Mouse (Mus musculus) heart, embryonic 13.5 days (tissue): ENCODE data around the gene Vstm4. TPM values are rescaled to one million over a fixed set of nuclear protein-coding genes. Genes with fewer than 3 reads are reported as not detected.

Experiments used
- ATAC-seq: fragments of 200-750 bp; cut with Nextera tagmentation; 2 replicates; pipeline ENCODE4 v1.8.0; 2017; ENCODE audit warnings: moderate TSS enrichment; ENCODE audit not compliant: insufficient number of reproducible peaks, low FRiP score, low TSS enrichment; ENCODE audit errors: extremely low read depth
- H3K27ac ChIP-seq: fragments of 300-500 bp; sonication (generic); replicated peaks from 2 replicates; pipeline ENCODE4 v1.5.1; 2015; ENCODE audit warnings: moderate library complexity, mild to moderate bottlenecking, inconsistent platforms
- H3K27me3 ChIP-seq: fragments of 300-500 bp; sonication (generic); replicated peaks from 2 replicates; pipeline ENCODE4 v1.6.1; 2015; ENCODE audit warnings: mild to moderate bottlenecking, inconsistent platforms
- H3K36me3 ChIP-seq: fragments of 300-500 bp; sonication (generic); 2 replicates; pipeline ENCODE4 v1.6.1; 2015; ENCODE audit warnings: mild to moderate bottlenecking, inconsistent platforms
- H3K4me1 ChIP-seq: fragments of 300-500 bp; sonication (generic); 2 replicates; pipeline ENCODE4 v1.6.1; 2015; ENCODE audit warnings: inconsistent platforms
- H3K4me2 ChIP-seq: fragments of 300-500 bp; sonication (generic); 2 replicates; pipeline ENCODE4 v1.6.1; 2015; ENCODE audit warnings: inconsistent platforms, mild to moderate bottlenecking, moderate library complexity
- H3K4me3 ChIP-seq: fragments of 300-500 bp; sonication (generic); 2 replicates; pipeline ENCODE4 v1.5.1; 2015; ENCODE audit warnings: moderate library complexity, mild to moderate bottlenecking, inconsistent platforms
- H3K9ac ChIP-seq: fragments of 300-500 bp; sonication (generic); 2 replicates; pipeline ENCODE4 v1.6.1; 2015; ENCODE audit warnings: inconsistent platforms, mild to moderate bottlenecking, moderate library complexity
- H3K9me3 ChIP-seq: fragments of 300-500 bp; sonication (generic); 2 replicates; pipeline ENCODE4 v1.6.1; 2016; ENCODE audit warnings: inconsistent platforms
- WGBS: fragments of 180-500 bp; shearing (Covaris S2); methylation state at CpG from one replicate; pipeline ENCODE4 v1.1.7; 2015; ENCODE audit warnings: mixed read lengths; 5-methylcytosine and 5-hydroxymethylcytosine counted together
- polyA plus RNA-seq: library from polyadenylated mRNA; unstranded; fragments of >200 nt; fragmentation: Nextera tagmentation; extraction: Ambion mirVana; gene quantifications from 2 replicates; pipeline ENCODE4 v1.2.1, GENCODE M21; 2015

The Vstm4 gene
- polyA plus RNA-seq: 15.8 and 16.1 TPM in 2 replicates

- Histone ChIP-seq H3K27ac (peak within 1 kb of the TSS; percentile 68), H3K4me1 (peaks cover 51% of the 10 kb centered on the region), H3K4me2 (peak within 1 kb of the TSS; percentile 81), H3K9ac (peak within 1 kb of the TSS; percentile 88), H3K4me3 (peak within 1 kb of the TSS; percentile 71), H3K9me3 (no peaks in the 10 kb centered on the region), H3K36me3 (no peaks in the 10 kb centered on the region), H3K27me3 (peaks cover 6% of the 10 kb centered on the region; the same call in 1 of the 2 replicates)
- ATAC-seq: peak; percentile 22; the same call in 1 of the 2 replicates
- under 1% methylated on average over 67 of the region's 68 CpGs for WGBS
These were observed at the start of gene Vstm4 for GRCm38 (mm10) chr14:32856681-32857328. Gene Vstm4, plus strand, starts transcription at chr14:32856756.

DNA sequence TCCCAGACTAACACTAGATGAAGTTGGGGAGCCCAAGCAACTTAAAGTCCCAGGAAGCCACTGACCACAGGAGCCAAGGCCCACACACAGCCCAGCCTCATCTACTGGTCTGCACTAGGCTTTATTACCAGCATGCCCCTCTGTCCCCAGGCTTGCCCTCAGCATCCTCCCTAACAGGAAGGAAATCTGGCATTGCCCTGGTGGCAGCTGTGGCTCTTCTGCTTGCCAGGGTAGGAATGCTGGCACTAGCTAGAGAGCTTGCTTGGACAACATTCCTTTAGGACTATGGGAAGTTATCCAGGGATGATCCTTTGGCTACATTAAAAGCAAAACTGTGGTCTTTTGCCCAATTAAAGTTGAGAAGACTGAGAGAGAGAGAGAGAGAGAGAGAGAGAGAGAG lies 46.4 kb upstream of the Vstm4 start:
- no peaks in the 10 kb centered on the region for H3K9me3 ChIP-seq

GRCm38 (mm10) chr14:32812429-32812828 lies 44.1 kb upstream of the Vstm4 start:
- Histone ChIP-seq H3K4me2 (no peak overlapping the region), H3K9me3 (no peaks in the 10 kb centered on the region), H3K36me3 (no peaks in the 10 kb centered on the region), H3K27me3 (no peaks in the 10 kb centered on the region; the same call in 1 of the 2 replicates), H3K27ac (no peak overlapping the region), H3K4me3 (no peak overlapping the region), H3K4me1 (peaks cover 27% of the 10 kb centered on the region), H3K9ac (no peak overlapping the region)
- 68% methylated on average over 6 of the region's 6 CpGs for WGBS
- ATAC-seq: no peak

More for the DNA sequence above, 46.4 kb upstream of the Vstm4 start:
- ATAC-seq: no peak
- Histone ChIP-seq H3K4me1 (peaks cover 9% of the 10 kb centered on the region), H3K9ac (no peak overlapping the region), H3K36me3 (no peaks in the 10 kb centered on the region), H3K27ac (no peak overlapping the region), H3K27me3 (peaks cover 2% of the 10 kb centered on the region; the same call in 1 of the 2 replicates), H3K4me2 (no peak overlapping the region), H3K4me3 (no peak overlapping the region)

GRCm38 (mm10) chr14:32814961-32815360 lies 41.6 kb upstream of the Vstm4 start:
- no peak for ATAC-seq
- Histone ChIP-seq H3K9me3 (no peaks in the 10 kb centered on the region), H3K9ac (no peak overlapping the region), H3K4me1 (peaks cover 50% of the 10 kb centered on the region), H3K4me3 (no peak overlapping the region), H3K36me3 (no peaks in the 10 kb centered on the region), H3K27ac (no peak overlapping the region), H3K4me2 (no peak overlapping the region), H3K27me3 (no peaks in the 10 kb centered on the region)
- 41% methylated on average over 4 of the region's 4 CpGs for WGBS

DNA sequence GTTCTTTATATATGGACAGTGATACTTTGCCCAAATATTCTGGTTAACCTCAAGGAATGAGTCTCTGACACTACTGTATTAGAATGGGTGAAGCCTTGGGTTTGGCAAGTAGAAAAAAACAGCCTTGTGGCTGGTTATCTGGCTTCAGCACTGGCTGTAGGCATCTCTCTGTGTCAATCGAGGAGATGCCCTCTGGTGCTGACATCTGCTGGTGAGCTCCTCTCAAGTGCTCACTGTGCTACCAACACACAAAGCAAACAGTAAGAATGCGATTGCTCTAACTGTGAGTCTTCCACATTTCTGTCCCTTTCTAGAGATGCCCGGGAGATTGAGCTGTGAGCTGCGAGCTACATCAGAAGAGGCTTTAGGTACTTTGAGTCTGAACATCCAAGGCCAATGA lies 40.0 kb upstream of the Vstm4 start:
- 61% methylated on average over 4 of the region's 4 CpGs for WGBS
- ATAC-seq: no peak
- no peaks in the 10 kb centered on the region for H3K27me3 ChIP-seq

DNA sequence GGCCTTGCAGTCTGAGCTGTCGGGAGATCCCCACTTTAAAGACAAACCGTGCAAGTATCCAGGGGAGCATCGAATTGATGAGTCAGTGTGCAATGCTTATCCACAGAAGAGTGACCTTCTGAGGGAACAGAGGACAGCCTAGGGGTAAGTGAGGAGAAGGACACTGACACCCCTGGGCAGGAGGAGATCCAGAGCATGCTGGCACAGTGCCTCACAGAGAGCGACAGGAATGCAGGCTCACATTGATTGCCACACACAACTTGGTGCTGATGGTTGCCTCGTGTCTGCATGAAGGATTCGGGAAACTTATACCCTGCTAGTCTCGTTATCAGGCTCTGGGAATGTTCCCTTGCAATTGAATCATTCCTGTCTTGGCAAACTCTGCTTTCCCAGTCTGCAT lies 39.3 kb upstream of the Vstm4 start:
- 21% methylated on average over 7 of the region's 7 CpGs for WGBS
- Histone ChIP-seq H3K9me3 (no peaks in the 10 kb centered on the region), H3K27ac (peak overlapping the region; percentile 46), H3K4me2 (peak overlapping the region; percentile 33), H3K4me3 (no peak overlapping the region), H3K36me3 (no peaks in the 10 kb centered on the region), H3K27me3 (no peaks in the 10 kb centered on the region), H3K4me1 (peaks cover 50% of the 10 kb centered on the region), H3K9ac (no peak overlapping the region)
- peak; percentile 60 for ATAC-seq

More for the DNA sequence above, 40.0 kb upstream of the Vstm4 start:
- H3K4me3 ChIP-seq: no peak overlapping the region
- peaks cover 50% of the 10 kb centered on the region for H3K4me1 ChIP-seq
- H3K9me3 ChIP-seq: no peaks in the 10 kb centered on the region
- peak overlapping the region; percentile 46 for H3K27ac ChIP-seq
- no peaks in the 10 kb centered on the region for H3K36me3 ChIP-seq
- no peak overlapping the region for H3K9ac ChIP-seq
- H3K4me2 ChIP-seq: no peak overlapping the region

GRCm38 (mm10) chr14:32819297-32819696 lies 37.3 kb upstream of the Vstm4 start:
- Histone ChIP-seq H3K4me3 (no peak overlapping the region), H3K4me1 (peaks cover 57% of the 10 kb centered on the region), H3K27me3 (no peaks in the 10 kb centered on the region), H3K36me3 (no peaks in the 10 kb centered on the region), H3K9me3 (no peaks in the 10 kb centered on the region), H3K4me2 (no peak overlapping the region), H3K27ac (no peak overlapping the region), H3K9ac (no peak overlapping the region)
- WGBS: 52% methylated on average over 1 of the region's 1 CpGs
- no peak for ATAC-seq

DNA sequence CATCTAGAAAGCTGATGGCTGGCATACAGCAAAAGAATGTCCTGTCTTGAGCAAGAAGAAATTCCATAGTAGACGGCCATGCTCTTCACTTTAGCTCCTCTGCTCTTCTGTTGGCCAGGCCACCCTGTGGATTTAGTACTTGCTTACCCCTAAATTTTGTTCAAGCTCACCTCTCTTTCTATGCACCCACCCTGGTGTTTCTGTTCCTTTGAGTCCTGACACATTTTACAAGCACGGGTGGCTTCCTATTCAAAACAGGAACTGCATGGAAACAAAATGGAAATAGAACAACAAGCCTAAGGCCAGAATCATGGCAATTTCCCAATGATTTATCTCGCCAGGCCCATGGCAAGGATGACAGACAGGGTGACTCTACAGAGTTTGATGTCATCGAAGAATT lies 33.7 kb upstream of the Vstm4 start:
- Histone ChIP-seq H3K36me3 (no peaks in the 10 kb centered on the region), H3K27ac (no peak overlapping the region), H3K4me1 (peaks cover 49% of the 10 kb centered on the region), H3K9me3 (no peaks in the 10 kb centered on the region), H3K4me2 (no peak overlapping the region), H3K4me3 (no peak overlapping the region), H3K27me3 (no peaks in the 10 kb centered on the region), H3K9ac (no peak overlapping the region)
- no peak for ATAC-seq
- WGBS: 72% methylated on average over 4 of the region's 4 CpGs

DNA sequence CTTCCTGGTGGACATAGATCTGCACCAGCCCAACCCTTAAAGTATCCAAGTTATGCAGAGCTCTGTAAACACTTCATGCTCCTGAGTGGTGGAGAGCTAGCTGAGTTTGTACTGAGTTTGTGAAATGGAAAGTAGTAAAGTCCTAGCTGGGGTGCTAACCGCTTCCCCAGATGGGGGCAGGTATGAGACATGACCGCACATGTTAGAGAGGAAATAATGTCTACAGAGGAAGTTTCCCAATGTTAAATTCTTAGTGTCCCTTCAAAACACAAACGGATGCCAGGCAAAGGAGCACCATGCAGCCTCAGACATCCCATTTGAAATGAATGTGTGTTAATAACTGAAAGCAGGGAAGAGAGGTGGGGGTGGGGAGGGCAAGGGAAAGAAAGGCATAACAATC lies 32.7 kb upstream of the Vstm4 start:
- H3K9ac ChIP-seq: no peak overlapping the region
- peaks cover 47% of the 10 kb centered on the region for H3K4me1 ChIP-seq
- H3K36me3 ChIP-seq: no peaks in the 10 kb centered on the region
- H3K4me3 ChIP-seq: no peak overlapping the region
- H3K9me3 ChIP-seq: no peaks in the 10 kb centered on the region
- H3K27me3 ChIP-seq: no peaks in the 10 kb centered on the region
- no peak for ATAC-seq
- 79% methylated on average over 3 of the region's 3 CpGs for WGBS
- no peak overlapping the region for H3K27ac ChIP-seq
- H3K4me2 ChIP-seq: no peak overlapping the region

- Histone ChIP-seq H3K4me3 (no peak overlapping the region), H3K4me1 (peaks cover 41% of the 10 kb centered on the region), H3K4me2 (no peak overlapping the region), H3K36me3 (no peaks in the 10 kb centered on the region), H3K9me3 (no peaks in the 10 kb centered on the region), H3K27ac (no peak overlapping the region), H3K9ac (no peak overlapping the region), H3K27me3 (no peaks in the 10 kb centered on the region)
- 55% methylated on average over 14 of the region's 14 CpGs for WGBS
- no peak for ATAC-seq
These were observed 32.0 kb upstream of the Vstm4 start for GRCm38 (mm10) chr14:32824267-32825150.

- WGBS: 11% methylated on average over 11 of the region's 11 CpGs
- ATAC-seq: peak; percentile 65; the same call in 1 of the 2 replicates
- Histone ChIP-seq H3K36me3 (no peaks in the 10 kb centered on the region), H3K27ac (no peak overlapping the region), H3K9me3 (no peaks in the 10 kb centered on the region), H3K4me3 (no peak overlapping the region), H3K4me2 (peak overlapping the region; percentile 42), H3K4me1 (peaks cover 39% of the 10 kb centered on the region), H3K9ac (no peak overlapping the region), H3K27me3 (no peaks in the 10 kb centered on the region)
These were observed 31.0 kb upstream of the Vstm4 start for GRCm38 (mm10) chr14:32825426-32826032.
